30 mouse cellular contexts compared by ENCODE assay signal in genomic region chr3:15329549-15329948, GRCm38 (mm10). TPM values are rescaled to one million over a fixed set of nuclear protein-coding genes. Genes with fewer than 3 reads are reported as not detected.
"Had no signal": no experiment of that assay in that cellular context is flagged by ENCODE, and none has a peak within 500 bp of the region (broad histone marks: within the 10 kb centered on the region; RNA-seq: fewer than 3 reads in every experiment).

No protein-coding gene starts in this region.

- H3K4me3 ChIP-seq: forebrain, embryonic 15.5 days; heart, adult 2 months; heart, embryonic 13.5 days; heart, embryonic 15.5 days; hindbrain, embryonic 13.5 days; hindbrain, embryonic 15.5 days; kidney, embryonic 15.5 days; limb, embryonic 13.5 days had no signal

- H3K27me3 ChIP-seq: forebrain, embryonic 15.5 days; heart, embryonic 13.5 days; heart, embryonic 15.5 days; hindbrain, embryonic 13.5 days; hindbrain, embryonic 15.5 days; kidney, embryonic 15.5 days; limb, embryonic 13.5 days had no signal

- H3K9ac ChIP-seq: forebrain, embryonic 15.5 days; forebrain, postnatal 0 days; heart, embryonic 13.5 days; heart, embryonic 15.5 days; hindbrain, embryonic 13.5 days; hindbrain, embryonic 15.5 days; kidney, embryonic 15.5 days; limb, embryonic 13.5 days had no signal

- DNase-seq: forebrain, postnatal 0 days; gastrocnemius, postnatal 14 days; gastrocnemius, postnatal 36 days; heart, adult 11 months; heart, adult 2 months; heart, postnatal 14 days; heart, postnatal 36 days; kidney, adult 11 months; kidney, adult 2 months; kidney, adult 9 months; kidney, postnatal 14 days; kidney, postnatal 36 days; layer of hippocampus, adult 9-11 months; layer of hippocampus, postnatal 36 days; left cerebral cortex, postnatal 4 days had no signal

- H3K4me2 ChIP-seq: forebrain, embryonic 15.5 days; heart, embryonic 11.5 days; heart, embryonic 13.5 days; heart, embryonic 15.5 days; hindbrain, embryonic 13.5 days; hindbrain, embryonic 15.5 days; kidney, embryonic 15.5 days; limb, embryonic 13.5 days had no signal

- H3K36me3 ChIP-seq: forebrain, embryonic 15.5 days; heart, embryonic 13.5 days; heart, embryonic 15.5 days; hindbrain, embryonic 13.5 days; hindbrain, embryonic 15.5 days; kidney, embryonic 15.5 days; limb, embryonic 13.5 days had no signal

- H3K4me1 ChIP-seq: forebrain, embryonic 15.5 days; heart, embryonic 13.5 days; heart, embryonic 15.5 days; hindbrain, embryonic 13.5 days; hindbrain, embryonic 15.5 days; kidney, embryonic 15.5 days; limb, embryonic 13.5 days had no signal

- H3K9me3 ChIP-seq: forebrain, embryonic 15.5 days; heart, embryonic 15.5 days; hindbrain, embryonic 13.5 days; hindbrain, embryonic 15.5 days; kidney, embryonic 15.5 days; limb, embryonic 13.5 days had no signal

- ATAC-seq: forebrain, embryonic 15.5 days; forebrain, postnatal 0 days; hindbrain, postnatal 0 days had no signal

- H3K27ac ChIP-seq: forebrain, embryonic 15.5 days; heart, adult 2 months; heart, embryonic 13.5 days; heart, embryonic 15.5 days; hindbrain, embryonic 13.5 days; hindbrain, embryonic 15.5 days; hindbrain, postnatal 0 days; kidney, embryonic 15.5 days; kidney, postnatal 0 days; limb, embryonic 13.5 days had no signal

RNA-seq across cellular contexts. Expression of gene Gm9733, which starts 2.6 kb away (rescaled TPM):
- polyA plus RNA-seq: forebrain, embryonic 15.5 days; forebrain, postnatal 0 days; gonadal fat pad, adult 2 months; heart, embryonic 11.5 days; heart, embryonic 13.5 days; heart, embryonic 15.5 days; hindbrain, embryonic 11.5 days; hindbrain, embryonic 13.5 days; hindbrain, embryonic 15.5 days; hindbrain, postnatal 0 days; intestine, embryonic 14.5 days; kidney, embryonic 15.5 days; large intestine, adult 2 months; limb, embryonic 11.5 days; limb, embryonic 13.5 days had no signal
